Mouse (Mus musculus) liver, postnatal 0 days (tissue): ENCODE measurements around the gene Cerkl.

ENCODE experiments used
- CTCF ChIP-seq: sonication (generic); IDR thresholded peaks from 2 replicates; pipeline ENCODE4 v1.5.1; 2016; ENCODE audit warnings: antibody characterized with exemption, low read depth
- EP300 ChIP-seq: IDR thresholded peaks from 2 replicates; pipeline ENCODE4 v1.6.1; 2016; ENCODE audit warnings: antibody characterized with exemption, low read depth, mild to moderate bottlenecking

DNA sequence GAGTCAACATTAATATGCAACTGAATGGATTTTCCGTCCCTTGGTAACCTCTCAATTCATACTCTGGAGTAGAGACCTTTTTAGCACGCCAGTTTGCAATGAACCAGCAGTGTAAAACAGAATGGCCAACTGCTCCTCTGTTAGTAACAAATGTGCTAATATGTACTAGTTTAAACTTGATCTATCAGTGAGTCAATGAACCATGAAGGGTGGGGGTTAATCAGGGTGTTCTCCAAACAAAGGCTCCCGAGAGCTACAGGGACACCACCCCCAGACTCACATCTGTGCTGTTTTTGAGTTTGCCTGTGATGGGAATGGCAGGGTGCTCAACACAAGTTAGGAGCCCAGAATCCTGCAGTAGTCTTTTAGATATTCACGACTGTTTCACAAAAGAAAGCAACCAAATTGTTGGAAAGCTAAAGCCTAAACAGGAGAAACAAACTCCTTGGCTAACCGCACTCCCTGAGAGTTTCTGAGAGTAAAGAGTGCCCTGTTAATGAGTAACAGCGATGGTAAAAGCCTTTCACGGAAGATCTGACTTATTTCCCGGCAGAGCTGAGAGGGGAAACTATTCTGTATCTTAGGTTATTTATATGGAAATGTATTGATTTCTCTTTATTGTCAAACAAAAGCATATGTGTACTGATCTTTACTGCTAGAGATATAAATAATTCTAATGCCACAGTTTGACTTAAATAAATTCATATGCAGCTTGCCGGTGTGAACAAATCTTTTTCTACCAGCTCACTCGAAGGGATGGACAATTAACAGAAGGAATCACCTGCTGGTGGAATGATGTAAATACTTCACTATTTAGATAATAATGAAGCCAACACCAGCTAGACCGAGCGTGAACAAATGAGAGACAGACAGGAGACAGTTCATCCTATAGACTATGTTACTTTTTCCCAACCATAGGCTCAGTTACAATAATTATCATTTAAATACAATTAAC is 77.2 kb downstream of the Cerkl start:
- TF ChIP-seq CTCF (no peak), EP300 (no peak)
